14 mouse cellular contexts compared by ENCODE assay signal in the genomic region with DNA sequence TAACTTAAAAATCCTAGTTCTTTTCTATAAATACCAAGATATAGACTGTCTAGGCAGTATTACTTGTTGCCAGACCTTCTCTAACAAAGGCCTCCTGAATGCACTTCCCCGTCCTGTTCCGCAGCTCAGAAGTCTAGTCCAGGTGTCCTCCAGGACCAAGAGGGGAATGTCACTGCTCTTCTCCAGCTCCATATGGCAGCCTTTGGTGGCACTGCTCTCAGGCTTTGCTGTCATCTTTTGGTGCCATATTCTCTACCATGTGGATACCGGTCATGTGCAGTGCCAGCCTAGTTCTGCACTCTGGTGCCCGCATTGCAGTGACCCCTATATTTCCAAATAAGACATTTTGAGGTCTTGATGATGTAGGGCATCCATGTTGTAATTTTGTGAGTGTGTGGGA.
"Had no signal": no experiment of that assay in that cellular context is flagged by ENCODE, and none has a peak within 500 bp of the region (broad histone marks: within the 10 kb centered on the region; RNA-seq: fewer than 3 reads in every experiment).

No protein-coding gene starts in this region.

- H3K27ac ChIP-seq: kidney, postnatal 0 days; layer of hippocampus, adult 2 months; limb, embryonic 10.5 days; liver, embryonic 15.5 days; midbrain, embryonic 10.5 days; neural tube, embryonic 15.5 days had no signal

- DNase-seq: kidney, postnatal 4 days; lung, adult 2 months; lung, postnatal 36 days; midbrain, embryonic 14.5 days; right cerebral cortex, adult 18-20 months; right cerebral cortex, postnatal 25 days; thymus, postnatal 36 days had no signal

- H3K9me3 ChIP-seq: limb, embryonic 10.5 days; liver, embryonic 15.5 days; midbrain, embryonic 10.5 days; neural tube, embryonic 15.5 days had no signal

- H3K36me3 ChIP-seq: limb, embryonic 10.5 days; liver, embryonic 15.5 days; midbrain, embryonic 10.5 days; neural tube, embryonic 15.5 days had no signal

- H3K4me1 ChIP-seq: limb, embryonic 10.5 days; liver, embryonic 15.5 days; midbrain, embryonic 10.5 days had no signal

- H3K4me3 ChIP-seq: layer of hippocampus, adult 2 months; limb, embryonic 10.5 days; liver, embryonic 15.5 days; midbrain, embryonic 10.5 days; myocyte; neural tube, embryonic 15.5 days had no signal

- H3K27me3 ChIP-seq: liver, embryonic 15.5 days; neural tube, embryonic 15.5 days had no signal
